In the genomic region with DNA sequence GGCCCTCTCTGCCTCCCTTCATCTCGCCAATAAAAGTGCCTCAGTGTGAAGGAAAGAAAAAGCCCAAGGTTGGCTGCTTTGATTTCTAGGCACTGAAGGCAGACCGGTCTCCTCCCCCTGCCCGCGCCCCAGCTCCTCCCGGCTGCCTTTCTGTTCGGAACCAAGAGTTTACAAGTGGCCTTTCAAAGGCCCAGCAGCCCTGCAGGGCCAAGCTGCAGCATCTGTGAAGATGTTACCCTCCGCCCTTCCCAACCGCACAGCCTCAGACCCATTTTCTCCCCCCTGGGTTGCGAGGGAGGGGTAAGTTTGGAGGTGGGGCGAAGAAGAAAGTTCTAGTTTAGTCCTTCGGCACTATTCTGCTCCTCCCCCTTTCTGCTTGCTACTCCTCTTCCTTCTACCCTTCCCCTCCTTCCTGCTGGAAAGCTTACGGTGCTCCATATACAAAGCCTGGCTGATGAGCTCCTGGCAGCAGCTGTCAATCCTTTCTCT, we compare ENCODE assay signal across 8 mouse cellular contexts.
DNase-seq lines count a peak whose midpoint lies in the region; ATAC-seq and TF ChIP-seq lines count a peak whose summit lies in the region.

No protein-coding gene starts in this region.

- H3K4me1 ChIP-seq in heart, embryonic 10.5 days, result peaks cover 25% of the 10 kb centered on the region
- H3K4me1 ChIP-seq in ES-Bruce4 (ENCODE audit: control insufficient read depth, insufficient read depth, low read length), result peaks cover 6% of the 10 kb centered on the region
- H3K4me1 ChIP-seq in forebrain, embryonic 16.5 days (replicated peaks; ENCODE audit: control insufficient read depth, insufficient read depth, low read length), result peaks cover 27% of the 10 kb centered on the region
- H3K4me1 ChIP-seq in limb, embryonic 12.5 days (replicated peaks), result peaks cover 17% of the 10 kb centered on the region; the same call in 1 of the 2 replicates
- H3K4me1 ChIP-seq in midbrain, embryonic 16.5 days (ENCODE audit: control insufficient read depth, insufficient read depth, low read length), result peaks cover 11% of the 10 kb centered on the region; the same call in 1 of the 2 replicates

- WGBS in heart, embryonic 10.5 days, result 2% methylated on average over 12 of the region's 12 CpGs
- WGBS in forebrain, embryonic 16.5 days, result 0% methylated on average over 12 of the region's 12 CpGs
- WGBS in limb, embryonic 12.5 days, result 5% methylated on average over 12 of the region's 12 CpGs
- WGBS in midbrain, embryonic 16.5 days, result under 1% methylated on average over 12 of the region's 12 CpGs

- peak overlapping the region; percentile 94 for H3K27ac ChIP-seq in heart, embryonic 10.5 days
- peak overlapping the region; percentile 94 for H3K27ac ChIP-seq in ES-Bruce4 (ENCODE audit: insufficient read depth, low read length)
- H3K27ac ChIP-seq in forebrain, embryonic 16.5 days (ENCODE audit: low read length), result peak overlapping the region; percentile 97
- peak overlapping the region; percentile 94 for H3K27ac ChIP-seq in limb, embryonic 12.5 days
- peak overlapping the region; percentile 89 for H3K27ac ChIP-seq in midbrain, embryonic 16.5 days (ENCODE audit: low read length)

- H3K9me3 ChIP-seq in heart, embryonic 10.5 days, result no peaks in the 10 kb centered on the region
- H3K9me3 ChIP-seq in ES-Bruce4 (replicated peaks; ENCODE audit: control insufficient read depth, insufficient read depth, low read length, poor library complexity, severe bottlenecking), result no peaks in the 10 kb centered on the region
- H3K9me3 ChIP-seq in forebrain, embryonic 16.5 days (ENCODE audit: control insufficient read depth, low read length), result no peaks in the 10 kb centered on the region
- no peaks in the 10 kb centered on the region for H3K9me3 ChIP-seq in limb, embryonic 12.5 days
- H3K9me3 ChIP-seq in midbrain, embryonic 16.5 days (replicated peaks; ENCODE audit: control insufficient read depth, low read length, poor library complexity, severe bottlenecking), result no peaks in the 10 kb centered on the region

- peak overlapping the region; percentile 78 for H3K9ac ChIP-seq in ES-Bruce4 (ENCODE audit: low read depth, poor library complexity, severe bottlenecking)
- peak overlapping the region; percentile 47 for H3K9ac ChIP-seq in forebrain, embryonic 16.5 days (replicated peaks; ENCODE audit: low read depth, low read length)
- H3K9ac ChIP-seq in limb, embryonic 12.5 days (replicated peaks), result peak overlapping the region; percentile 57; the same call in 1 of the 2 replicates
- peak overlapping the region; percentile 79 for H3K9ac ChIP-seq in midbrain, embryonic 16.5 days (ENCODE audit: low read depth, low read length)

- peak; percentile 72 for DNase-seq in heart, embryonic 10.5 days (ENCODE audit: low spot score)
- no peak for DNase-seq in heart, postnatal 4 days
- DNase-seq in layer of hippocampus, adult 11-12 months (ENCODE audit: low spot score), result no peak
- no peak for DNase-seq in layer of hippocampus, adult 8-10 months (ENCODE audit: low spot score in 2 of 2)

- peak; percentile 13 for ATAC-seq in forebrain, embryonic 16.5 days
- peak; percentile 78; the same call in 1 of the 2 replicates for ATAC-seq in limb, embryonic 12.5 days (ENCODE audit: insufficient number of reproducible peaks, insufficient read depth, low FRiP score, low TSS enrichment, low read depth)
- peak; percentile 57 for ATAC-seq in midbrain, embryonic 16.5 days

- peak overlapping the region; percentile 61 for H3K4me2 ChIP-seq in forebrain, embryonic 16.5 days (ENCODE audit: low read length)
- H3K4me2 ChIP-seq in limb, embryonic 12.5 days, result peak overlapping the region; percentile 69
- H3K4me2 ChIP-seq in midbrain, embryonic 16.5 days (ENCODE audit: low read length), result peak overlapping the region; percentile 91

- no peak for TF ChIP-seq POLR2A in ES-Bruce4 (IDR thresholded peaks at IDR 0.05; ENCODE audit: insufficient read depth, low read length)

- no peaks in the 10 kb centered on the region for H3K27me3 ChIP-seq in heart, embryonic 10.5 days (ENCODE audit: insufficient read depth, poor library complexity, severe bottlenecking)
- no peaks in the 10 kb centered on the region; the same call in 1 of the 2 replicates for H3K27me3 ChIP-seq in ES-Bruce4 (ENCODE audit: control insufficient read depth, insufficient read depth, low read length, poor library complexity, severe bottlenecking)
- H3K27me3 ChIP-seq in forebrain, embryonic 16.5 days (replicated peaks; ENCODE audit: control insufficient read depth, insufficient read depth, low read length), result no peaks in the 10 kb centered on the region
- H3K27me3 ChIP-seq in limb, embryonic 12.5 days, result no peaks in the 10 kb centered on the region; the same call in 1 of the 2 replicates
- H3K27me3 ChIP-seq in midbrain, embryonic 16.5 days (ENCODE audit: control insufficient read depth, insufficient read depth, low read depth, low read length), result 0 out of 2 replicates have a peak, but pooled peaks cover 8% of the 10 kb centered on the region

- TF ChIP-seq CTCF in ES-Bruce4 (IDR thresholded peaks at IDR 0.05; ENCODE audit: low read depth, low read length), result no peak

- TF ChIP-seq EP300 in ES-Bruce4 (IDR thresholded peaks at IDR 0.05; ENCODE audit: insufficient read depth, low read depth, low read length), result 0 out of 2 replicates have a peak, but pooled peaks have one; percentile 47

- H3K4me3 ChIP-seq in heart, embryonic 10.5 days, result peak overlapping the region; percentile 73
- peak overlapping the region; percentile 94 for H3K4me3 ChIP-seq in ES-Bruce4 (ENCODE audit: low read depth, low read length)
- H3K4me3 ChIP-seq in forebrain, embryonic 16.5 days (replicated peaks; ENCODE audit: low read length), result peak overlapping the region; percentile 50
- H3K4me3 ChIP-seq in limb, embryonic 12.5 days (replicated peaks), result peak overlapping the region; percentile 61
- H3K4me3 ChIP-seq in midbrain, embryonic 16.5 days (ENCODE audit: low read depth, low read length), result peak overlapping the region; percentile 57

- H3K36me3 ChIP-seq in heart, embryonic 10.5 days, result no peaks in the 10 kb centered on the region
- no peaks in the 10 kb centered on the region for H3K36me3 ChIP-seq in ES-Bruce4 (ENCODE audit: control insufficient read depth, insufficient read depth, low read length, poor library complexity, severe bottlenecking)
- H3K36me3 ChIP-seq in forebrain, embryonic 16.5 days (ENCODE audit: control insufficient read depth, insufficient read depth), result no peaks in the 10 kb centered on the region
- H3K36me3 ChIP-seq in limb, embryonic 12.5 days, result no peaks in the 10 kb centered on the region
- H3K36me3 ChIP-seq in midbrain, embryonic 16.5 days (ENCODE audit: control insufficient read depth, insufficient read depth, low read length), result no peaks in the 10 kb centered on the region

Comparison
In these comparisons a context has a peak if more than half of its experiments do, and no peak if none do; other contexts are left out.
1. ATAC-seq: peak in every context shown above with its lines; median percentile 78 in limb, embryonic 12.5 days; 57 in midbrain, embryonic 16.5 days; 13 in forebrain, embryonic 16.5 days.